In genomic region chr4:48660144-48660543, GRCm38 (mm10) we compare ENCODE assay signal across 24 mouse cellular contexts. TPM values are rescaled to one million over a fixed set of nuclear protein-coding genes. Genes with fewer than 3 reads are reported as not detected.
"Had no signal": no experiment of that assay in that cellular context is flagged by ENCODE, and none has a peak within 500 bp of the region (broad histone marks: within the 10 kb centered on the region; RNA-seq: fewer than 3 reads in every experiment).

No protein-coding gene starts in this region.

- H3K4me1 ChIP-seq: limb, embryonic 12.5 days; limb, embryonic 15.5 days; megakaryocyte, embryonic 14.5 days; midbrain, embryonic 10.5 days; midbrain, embryonic 13.5 days had no signal

- H3K9ac ChIP-seq: limb, embryonic 12.5 days; limb, embryonic 15.5 days; liver, embryonic 14.5 days; liver, postnatal 0 days; lung, embryonic 14.5 days; midbrain, embryonic 13.5 days had no signal

- H3K4me3 ChIP-seq: layer of hippocampus, adult 2 months; limb, embryonic 12.5 days; limb, embryonic 15.5 days; megakaryocyte, embryonic 14.5 days; midbrain, embryonic 10.5 days; midbrain, embryonic 13.5 days had no signal

- ATAC-seq: liver, postnatal 0 days; midbrain, embryonic 13.5 days; midbrain, embryonic 16.5 days had no signal

- H3K4me2 ChIP-seq: limb, embryonic 12.5 days; limb, embryonic 15.5 days; liver, embryonic 11.5 days; lung, embryonic 14.5 days; midbrain, embryonic 13.5 days had no signal

- H3K27ac ChIP-seq: kidney, postnatal 0 days; layer of hippocampus, adult 2 months; limb, embryonic 12.5 days; limb, embryonic 15.5 days; liver, embryonic 14.5 days; macrophage; midbrain, embryonic 10.5 days; midbrain, embryonic 13.5 days; stomach, postnatal 0 days had no signal

- H3K27me3 ChIP-seq: limb, embryonic 12.5 days; limb, embryonic 15.5 days; megakaryocyte, embryonic 14.5 days; midbrain, embryonic 13.5 days had no signal

- H3K9me3 ChIP-seq: limb, embryonic 12.5 days; limb, embryonic 15.5 days; midbrain, embryonic 10.5 days; midbrain, embryonic 13.5 days had no signal

- DNase-seq: kidney, adult 2 months; kidney, postnatal 25 days; liver, postnatal 0 days; lung, embryonic 14.5 days; right cerebral cortex, adult 18-20 months; right cerebral cortex, postnatal 14 days; right cerebral cortex, postnatal 4 days; thymus, adult 2 months; thymus, postnatal 14 days; thymus, postnatal 4 days had no signal

RNA-seq across cellular contexts. Expression of gene Cavin4, which starts 3.2 kb away (rescaled TPM):
- total RNA-seq: monocyte, adult 5-6 weeks had no signal
- polyA plus RNA-seq: large intestine, adult 2 months; macrophage had no signal
